Mouse (Mus musculus) left cerebral cortex, adult 18-20 months (tissue): ENCODE data around the gene Pfkp. TPM values are rescaled to one million over a fixed set of nuclear protein-coding genes. Genes with fewer than 3 reads are reported as not detected.

ENCODE experiments used
- DNase-seq, 2 experiments: peaks; one replicate each; pipeline ENCODE4 v3.0.0; 2021 to 2022; ENCODE audit warnings: low spot score in 2 of 2, mixed read lengths in 1 of 2
- total RNA-seq, 2 experiments: library from RNA; stranded (reverse); gene quantifications; 2 replicates each; pipeline ENCODE4 v1.2.3; 2021

The Pfkp gene
- total RNA-seq, 2 experiments from 2014 or later = 318 to 320 TPM

- no peak for DNase-seq
Observed at GRCm38 (mm10) chr13:6613690-6614445, 34.7 kb downstream of the Pfkp start.

- no peak for DNase-seq
Observed at GRCm38 (mm10) chr13:6602786-6603409, 45.7 kb downstream of the Pfkp start.

- DNase-seq = no peak
Observed at GRCm38 (mm10) chr13:6601676-6602075, 46.9 kb downstream of the Pfkp start.

- DNase-seq = no peak
Observed at GRCm38 (mm10) chr13:6600626-6601025, 48.0 kb downstream of the Pfkp start.

- no peak for DNase-seq
Observed at GRCm38 (mm10) chr13:6597801-6598200, 50.8 kb downstream of the Pfkp start.

- DNase-seq = no peak
Observed at GRCm38 (mm10) chr13:6595403-6595802, 53.2 kb downstream of the Pfkp start.

GRCm38 (mm10) chr13:6590846-6591245, 57.7 kb downstream of the Pfkp start:
- DNase-seq = no peak

GRCm38 (mm10) chr13:6586009-6586408, 62.6 kb downstream of the Pfkp start:
- no peak for DNase-seq

GRCm38 (mm10) chr13:6583499-6584125, 65.0 kb downstream of the Pfkp start:
- DNase-seq = no peak

GRCm38 (mm10) chr13:6575920-6576509, 72.6 kb downstream of the Pfkp start:
- no peak for DNase-seq

GRCm38 (mm10) chr13:6565571-6565970, 83.0 kb downstream of the Pfkp start:
- DNase-seq = no peak

GRCm38 (mm10) chr13:6562409-6562808, 86.2 kb downstream of the Pfkp start:
- DNase-seq = no peak

- DNase-seq = no peak
Observed at GRCm38 (mm10) chr13:6557771-6558170, 90.8 kb downstream of the Pfkp start.

- no peak for DNase-seq
Observed at GRCm38 (mm10) chr13:6555656-6556055, 92.9 kb downstream of the Pfkp start.

GRCm38 (mm10) chr13:6553708-6554107, 94.9 kb downstream of the Pfkp start:
- DNase-seq = no peak

GRCm38 (mm10) chr13:6535287-6535932, 113.2 kb downstream of the Pfkp start:
- DNase-seq = no peak

GRCm38 (mm10) chr13:6532683-6533082, 115.9 kb downstream of the Pfkp start:
- DNase-seq = no peak
